Mouse (Mus musculus) embryonic facial prominence, embryonic 13.5 days (tissue): ENCODE data around the gene Rps5. TPM values are rescaled to one million over a fixed set of nuclear protein-coding genes. Genes with fewer than 3 reads are reported as not detected.
"Not testable (repeated sequence)": the region's sequence is repeated elsewhere in the genome, so short reads cannot be mapped to it uniquely, and the experiment has no call there.

Source experiments
- ATAC-seq: fragments of 200-750 bp; cut with Nextera tagmentation; 2 replicates; pipeline ENCODE4 v1.8.0; 2017; ENCODE audit warnings: low read depth; ENCODE audit not compliant: insufficient number of reproducible peaks, insufficient read depth, low FRiP score, low TSS enrichment
- H3K27ac ChIP-seq: fragments of 300-500 bp; sonication (generic); 2 replicates; pipeline ENCODE4 v1.5.1; 2015; ENCODE audit warnings: moderate library complexity, mild to moderate bottlenecking, inconsistent platforms
- H3K27me3 ChIP-seq: fragments of 300-500 bp; sonication (generic); 2 replicates; pipeline ENCODE4 v1.6.1; 2015; ENCODE audit warnings: mild to moderate bottlenecking, inconsistent platforms
- H3K36me3 ChIP-seq: fragments of 300-500 bp; sonication (generic); 2 replicates; pipeline ENCODE4 v1.6.1; 2015; ENCODE audit warnings: mild to moderate bottlenecking, inconsistent platforms
- H3K4me1 ChIP-seq: fragments of 300-500 bp; sonication (generic); 2 replicates; pipeline ENCODE4 v1.6.1; 2015; ENCODE audit warnings: inconsistent platforms
- H3K4me2 ChIP-seq: fragments of 300-500 bp; sonication (generic); 2 replicates; pipeline ENCODE4 v1.6.1; 2015; ENCODE audit warnings: moderate library complexity, mild to moderate bottlenecking, inconsistent platforms
- H3K4me3 ChIP-seq: fragments of 300-500 bp; sonication (generic); 2 replicates; pipeline ENCODE4 v1.5.1; 2015; ENCODE audit warnings: mild to moderate bottlenecking, inconsistent platforms
- H3K9ac ChIP-seq: fragments of 300-500 bp; sonication (generic); 2 replicates; pipeline ENCODE4 v1.6.1; 2015; ENCODE audit warnings: mild to moderate bottlenecking, inconsistent platforms
- H3K9me3 ChIP-seq: fragments of 300-500 bp; sonication (generic); 2 replicates; pipeline ENCODE4 v1.6.1; 2016; ENCODE audit warnings: inconsistent platforms
- WGBS: fragments of 180-500 bp; shearing (Covaris S2); methylation state at CpG from one replicate; pipeline ENCODE4 v1.1.7; 2015; ENCODE audit warnings: mixed read lengths; 5-methylcytosine and 5-hydroxymethylcytosine counted together
- polyA plus RNA-seq: library from polyadenylated mRNA; unstranded; fragments of >200 nt; fragmentation: Nextera tagmentation; extraction: Ambion mirVana; gene quantifications from 2 replicates; pipeline ENCODE4 v1.2.1, GENCODE M21; 2015

The Rps5 gene
- polyA plus RNA-seq, 1 experiment from 2014 or later: 1,158 TPM

DNA sequence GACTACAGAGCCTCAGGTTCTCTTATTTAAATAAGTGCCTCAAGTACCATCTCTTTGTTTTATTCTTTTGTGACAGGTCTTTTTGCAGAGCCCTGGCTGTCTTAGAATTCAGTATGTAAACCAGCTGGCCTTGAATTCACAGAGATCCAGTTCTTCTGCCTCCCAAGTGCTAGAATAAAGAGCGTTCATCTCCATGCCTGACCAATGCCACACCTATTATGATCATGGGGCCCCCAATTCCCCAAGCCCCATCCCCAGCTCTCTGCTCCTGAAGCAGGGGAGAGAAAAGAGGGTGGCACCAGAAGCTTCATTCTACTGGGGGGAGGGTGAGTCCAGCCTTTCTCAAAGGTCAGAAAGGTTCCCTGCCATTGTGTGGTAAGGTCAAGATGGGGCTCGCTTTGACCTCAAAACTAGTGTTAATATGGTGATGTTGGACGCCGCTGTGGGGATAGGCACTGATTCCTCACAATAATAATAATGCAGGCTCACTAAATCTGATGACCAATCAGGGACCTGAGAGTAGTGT, 11.6 kb downstream of the Rps5 start:
- ATAC-seq: no peak
- Histone ChIP-seq H3K4me1 (no peaks in the 10 kb centered on the region), H3K4me3 (no peak overlapping the region), H3K4me2 (no peak overlapping the region), H3K36me3 (0 out of 2 replicates have a peak, but pooled peaks cover 4% of the 10 kb centered on the region), H3K9me3 (no peaks in the 10 kb centered on the region), H3K27ac (no peak overlapping the region), H3K9ac (no peak overlapping the region), H3K27me3 (peaks cover 6% of the 10 kb centered on the region)
- 71% methylated on average over 4 of the region's 4 CpGs for WGBS

GRCm38 (mm10) chr7:12934808-12935207, 12.7 kb downstream of the Rps5 start:
- Histone ChIP-seq H3K4me1 (no peaks in the 10 kb centered on the region), H3K4me2 (no peak overlapping the region), H3K27ac (no peak overlapping the region), H3K4me3 (no peak overlapping the region), H3K36me3 (0 out of 2 replicates have a peak, but pooled peaks cover 4% of the 10 kb centered on the region), H3K27me3 (no peaks in the 10 kb centered on the region), H3K9ac (no peak overlapping the region), H3K9me3 (no peaks in the 10 kb centered on the region)
- WGBS: 75% methylated on average over 3 of the region's 3 CpGs
- no peak for ATAC-seq

DNA sequence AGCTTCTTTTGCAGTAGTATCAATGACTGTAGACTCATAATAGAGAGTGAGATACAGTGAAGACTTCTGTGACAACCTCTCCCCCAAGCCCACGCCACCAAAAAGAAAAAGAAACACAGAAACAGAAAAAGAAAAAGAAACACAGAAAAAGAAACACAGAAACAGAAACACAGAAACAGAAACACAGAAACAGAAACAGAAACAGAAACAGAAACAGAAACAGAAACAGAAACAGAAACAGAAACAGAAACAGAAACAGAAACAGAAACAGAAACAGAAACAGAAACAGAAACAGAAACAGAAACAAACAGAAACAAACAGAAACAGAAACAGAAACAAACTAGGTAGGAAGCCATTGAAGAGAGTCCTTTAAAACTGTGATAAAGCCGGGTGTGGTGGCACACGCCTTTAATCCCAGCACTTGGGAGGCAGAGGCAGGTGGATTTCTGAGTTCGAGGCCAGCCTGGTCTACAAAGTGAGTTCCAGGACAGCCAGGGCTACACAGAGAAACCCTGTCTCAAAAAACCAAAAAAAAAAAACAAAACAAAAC, 15.2 kb downstream of the Rps5 start:
- not testable (repeated sequence) for H3K9ac ChIP-seq, H3K9me3 ChIP-seq, H3K27me3 ChIP-seq, ATAC-seq, H3K36me3 ChIP-seq, H3K4me1 ChIP-seq, H3K4me2 ChIP-seq, H3K4me3 ChIP-seq, H3K27ac ChIP-seq
- 81% methylated on average over 4 of the region's 4 CpGs for WGBS

- Histone ChIP-seq H3K4me2 (no peak overlapping the region), H3K9me3 (no peaks in the 10 kb centered on the region), H3K9ac (no peak overlapping the region), H3K27me3 (no peaks in the 10 kb centered on the region), H3K4me3 (no peak overlapping the region), H3K36me3 (no peaks in the 10 kb centered on the region), H3K27ac (no peak overlapping the region), H3K4me1 (no peaks in the 10 kb centered on the region)
- WGBS: 78% methylated on average over 4 of the region's 4 CpGs
- ATAC-seq: no peak
Measured at GRCm38 (mm10) chr7:12940599-12940998, 18.5 kb downstream of the Rps5 start.

GRCm38 (mm10) chr7:12943488-12943887, 21.4 kb downstream of the Rps5 start:
- Histone ChIP-seq H3K9ac (no peak overlapping the region), H3K4me3 (no peak overlapping the region), H3K36me3 (no peaks in the 10 kb centered on the region), H3K9me3 (no peaks in the 10 kb centered on the region), H3K4me1 (no peaks in the 10 kb centered on the region), H3K4me2 (no peak overlapping the region), H3K27ac (no peak overlapping the region), H3K27me3 (no peaks in the 10 kb centered on the region)
- no peak for ATAC-seq

DNA sequence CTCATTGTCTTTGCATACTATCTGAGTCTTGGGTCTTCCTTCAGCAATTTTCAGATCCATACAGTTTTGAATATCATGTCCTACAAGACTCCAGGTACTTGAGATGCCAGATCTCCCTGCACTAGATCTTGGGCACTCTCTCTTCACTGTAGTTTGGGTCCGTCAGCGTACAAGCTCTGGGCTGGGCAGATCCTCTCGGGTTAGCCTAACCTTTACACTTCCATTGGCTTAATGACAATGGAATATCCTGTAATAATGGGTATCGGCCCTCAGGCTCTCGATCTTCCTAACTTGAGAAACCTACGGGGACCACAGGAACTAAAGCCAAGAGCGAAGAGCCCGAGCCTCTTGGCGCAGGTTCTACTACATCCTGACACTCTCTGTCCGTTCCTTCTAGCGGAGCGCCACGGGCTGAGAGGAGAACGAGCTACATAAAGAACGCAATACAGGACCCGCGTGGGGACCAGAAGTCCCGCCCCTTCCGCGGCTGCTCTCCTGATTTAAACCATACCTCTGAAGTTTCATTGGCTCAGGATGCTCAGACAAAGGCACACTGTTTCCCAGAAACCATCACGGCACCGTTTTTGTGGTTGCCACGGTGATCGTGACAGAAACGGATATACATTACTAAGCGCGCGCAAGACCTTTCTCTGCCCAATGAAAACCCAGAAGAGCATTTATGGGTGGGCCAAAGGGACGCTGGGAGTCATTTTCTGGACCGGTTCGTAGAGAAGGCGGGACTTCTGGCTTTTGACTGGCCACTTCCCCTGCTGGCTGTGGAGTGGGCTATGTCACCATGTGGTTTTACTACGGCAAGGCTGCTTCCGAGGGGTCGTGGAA, 27.2 kb downstream of the Rps5 start:
- peak overlapping the region; percentile 86 for H3K27ac ChIP-seq
- H3K27me3 ChIP-seq: no peaks in the 10 kb centered on the region
- peak; percentile 96 for ATAC-seq
- peaks cover 4% of the 10 kb centered on the region; the same call in 1 of the 2 replicates for H3K4me1 ChIP-seq
- peak overlapping the region; percentile 74 for H3K9ac ChIP-seq
- H3K4me2 ChIP-seq: peak overlapping the region; percentile 67
- peak overlapping the region; percentile 48 for H3K4me3 ChIP-seq
- no peaks in the 10 kb centered on the region for H3K36me3 ChIP-seq
- no peaks in the 10 kb centered on the region for H3K9me3 ChIP-seq
- WGBS: 6% methylated on average over 35 of the region's 35 CpGs

DNA sequence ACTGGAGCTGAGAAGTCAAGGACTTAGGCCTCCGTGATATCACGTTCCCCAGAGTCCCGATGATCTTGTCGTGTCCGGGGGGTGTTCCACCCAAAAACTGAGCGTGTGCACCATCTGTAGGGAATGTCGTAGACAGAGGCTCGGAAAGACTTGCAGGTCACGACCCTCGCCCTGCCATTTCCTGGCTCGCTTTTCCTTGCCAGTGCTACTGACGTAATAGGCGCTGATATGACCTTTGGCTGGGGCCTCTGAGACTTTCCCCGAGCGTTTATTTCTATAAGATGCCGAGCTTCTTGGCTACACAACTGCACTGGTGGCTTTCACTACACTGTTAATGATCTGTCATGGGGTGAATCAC, 27.8 kb downstream of the Rps5 start:
- H3K4me1 ChIP-seq: peaks cover 4% of the 10 kb centered on the region; the same call in 1 of the 2 replicates
- peak overlapping the region; percentile 67 for H3K9ac ChIP-seq
- no peaks in the 10 kb centered on the region for H3K27me3 ChIP-seq
- H3K4me2 ChIP-seq: peak overlapping the region; percentile 67
- ATAC-seq: peak; percentile 26; the same call in 1 of the 2 replicates
- no peaks in the 10 kb centered on the region for H3K9me3 ChIP-seq
- 5% methylated on average over 16 of the region's 16 CpGs for WGBS
- H3K36me3 ChIP-seq: no peaks in the 10 kb centered on the region
- peak overlapping the region; percentile 48 for H3K4me3 ChIP-seq
- peak overlapping the region; percentile 84 for H3K27ac ChIP-seq

GRCm38 (mm10) chr7:12954896-12955295, 32.8 kb downstream of the Rps5 start:
- Histone ChIP-seq H3K27ac (no peak overlapping the region), H3K27me3 (no peaks in the 10 kb centered on the region), H3K9me3 (no peaks in the 10 kb centered on the region), H3K4me2 (no peak overlapping the region), H3K9ac (no peak overlapping the region), H3K4me3 (no peak overlapping the region), H3K4me1 (peaks cover 4% of the 10 kb centered on the region; the same call in 1 of the 2 replicates), H3K36me3 (no peaks in the 10 kb centered on the region)
- ATAC-seq: no peak
- 53% methylated on average over 3 of the region's 3 CpGs for WGBS

DNA sequence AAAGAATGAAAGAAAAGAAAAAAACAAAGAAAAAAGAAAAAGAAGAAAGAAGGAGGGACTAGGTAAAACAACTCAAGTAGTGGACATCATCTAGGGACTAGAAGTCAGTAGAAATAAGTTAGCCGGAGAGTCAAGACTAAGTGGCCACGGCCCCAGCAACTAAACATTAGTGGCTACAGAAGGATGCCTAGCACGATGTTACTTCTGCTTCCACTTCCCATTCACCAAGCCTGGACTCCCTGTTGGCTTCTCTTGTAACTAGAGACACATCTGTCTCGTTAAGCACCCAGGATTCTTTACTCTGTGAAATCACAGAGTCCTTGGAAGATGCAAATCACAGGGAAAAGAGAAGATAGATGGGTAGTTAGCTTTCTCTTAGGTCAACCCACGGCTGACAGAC, 35.4 kb downstream of the Rps5 start:
- H3K4me1 ChIP-seq: no peaks in the 10 kb centered on the region
- no peak for ATAC-seq

GRCm38 (mm10) chr7:12958948-12959347, 36.9 kb downstream of the Rps5 start:
- H3K9ac ChIP-seq: no peak overlapping the region
- no peak overlapping the region for H3K4me3 ChIP-seq
- H3K27me3 ChIP-seq: no peaks in the 10 kb centered on the region
- no peaks in the 10 kb centered on the region for H3K9me3 ChIP-seq
- H3K36me3 ChIP-seq: no peaks in the 10 kb centered on the region
- no peak for ATAC-seq
- no peak overlapping the region for H3K4me2 ChIP-seq
- H3K4me1 ChIP-seq: no peaks in the 10 kb centered on the region
- 77% methylated on average over 4 of the region's 4 CpGs for WGBS
- H3K27ac ChIP-seq: no peak overlapping the region

More for the DNA sequence above, 35.4 kb downstream of the Rps5 start:
- H3K36me3 ChIP-seq: no peaks in the 10 kb centered on the region
- H3K4me2 ChIP-seq: no peak overlapping the region
- no peak overlapping the region for H3K4me3 ChIP-seq
- no peak overlapping the region for H3K9ac ChIP-seq
- no peaks in the 10 kb centered on the region for H3K27me3 ChIP-seq
- no peaks in the 10 kb centered on the region for H3K9me3 ChIP-seq
- H3K27ac ChIP-seq: no peak overlapping the region
- WGBS: 76% methylated on average over 5 of the region's 5 CpGs

DNA sequence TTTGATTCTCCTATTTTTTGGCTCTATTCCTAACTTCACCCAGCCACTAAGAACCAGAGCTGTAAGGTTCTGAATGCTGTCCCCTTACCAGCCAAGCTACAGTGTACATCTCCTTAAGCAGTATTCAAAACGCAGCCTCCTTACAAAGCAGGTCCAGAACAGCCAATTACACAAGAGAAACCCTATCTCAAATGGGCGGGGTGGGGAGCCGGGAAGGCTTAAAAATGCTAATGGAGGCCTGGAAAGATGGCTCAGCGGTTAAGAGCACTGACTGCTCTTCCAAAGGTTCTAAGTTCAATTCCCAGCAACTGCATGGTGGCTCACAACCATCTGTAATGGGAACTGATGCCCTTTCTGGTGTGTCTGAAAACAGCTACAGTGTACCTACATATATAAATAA, 37.6 kb downstream of the Rps5 start:
- WGBS: 17% methylated on average over 4 of the region's 4 CpGs
- H3K4me3 ChIP-seq: no peak overlapping the region
- H3K36me3 ChIP-seq: no peaks in the 10 kb centered on the region
- ATAC-seq: no peak
- H3K9me3 ChIP-seq: no peaks in the 10 kb centered on the region
- H3K4me2 ChIP-seq: no peak overlapping the region
- no peaks in the 10 kb centered on the region for H3K4me1 ChIP-seq
- H3K9ac ChIP-seq: no peak overlapping the region
- H3K27ac ChIP-seq: no peak overlapping the region
- no peaks in the 10 kb centered on the region for H3K27me3 ChIP-seq
